Mouse (Mus musculus): ENCODE measurements around the gene Atpaf1.

DNA sequence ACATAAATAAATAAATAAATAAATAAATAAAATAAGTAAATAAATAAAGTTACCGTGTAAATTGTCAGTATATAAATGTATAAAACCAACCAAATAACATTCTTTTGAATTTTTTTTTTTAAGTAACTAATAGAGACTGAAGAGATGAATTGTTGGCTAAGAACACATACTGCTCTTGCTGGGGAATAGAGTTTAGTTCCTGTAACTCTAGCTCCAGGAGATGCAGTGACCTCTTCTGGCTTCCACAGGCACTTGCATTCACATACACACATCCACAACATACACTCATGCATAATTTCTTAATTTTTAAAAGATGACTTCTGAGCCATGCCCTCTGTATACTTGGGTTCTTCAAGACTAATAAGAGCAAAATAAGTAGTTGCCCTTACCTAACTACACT lies 29.8 kb upstream of the Atpaf1 start:
- TF ChIP-seq CTCF (IDR thresholded peaks at IDR 0.05; ENCODE audit: insufficient read depth, low read depth, low read length) = no peak
- TF ChIP-seq POLR2A (IDR thresholded peaks at IDR 0.05; ENCODE audit: insufficient read depth, low read depth, low read length) = no peak
